Mouse (Mus musculus) midbrain, embryonic 13.5 days (tissue): ENCODE results near the gene Armcx3. TPM values are rescaled to one million over a fixed set of nuclear protein-coding genes. Genes with fewer than 3 reads are reported as not detected.
"Not testable (repeated sequence)": the region's sequence is repeated elsewhere in the genome, so short reads cannot be mapped to it uniquely, and the experiment has no call there.

Experiments
- ATAC-seq: fragments of 200-750 bp; cut with Nextera tagmentation; 2 replicates; pipeline ENCODE4 v1.8.0; 2017; ENCODE audit warnings: mild to moderate bottlenecking, moderate TSS enrichment, moderate library complexity
- H3K27ac ChIP-seq: fragments of 300-500 bp; sonication (generic); 2 replicates; pipeline ENCODE4 v1.5.1; 2015; ENCODE audit warnings: inconsistent platforms, mild to moderate bottlenecking, moderate library complexity
- H3K27me3 ChIP-seq: fragments of 300-500 bp; sonication (generic); 2 replicates; pipeline ENCODE4 v1.6.1; 2015; ENCODE audit warnings: mild to moderate bottlenecking, inconsistent platforms
- H3K36me3 ChIP-seq: fragments of 300-500 bp; sonication (generic); 2 replicates; pipeline ENCODE4 v1.6.1; 2015; ENCODE audit warnings: mild to moderate bottlenecking, inconsistent platforms
- H3K4me1 ChIP-seq: fragments of 300-500 bp; sonication (generic); replicated peaks from 2 replicates; pipeline ENCODE4 v1.6.1; 2015; ENCODE audit warnings: inconsistent platforms
- H3K4me2 ChIP-seq: fragments of 300-500 bp; sonication (generic); replicated peaks from 2 replicates; pipeline ENCODE4 v1.6.1; 2015; ENCODE audit warnings: moderate library complexity, mild to moderate bottlenecking, inconsistent platforms
- H3K4me3 ChIP-seq: fragments of 300-500 bp; sonication (generic); replicated peaks from 2 replicates; pipeline ENCODE4 v1.5.1; 2015; ENCODE audit warnings: mild to moderate bottlenecking, inconsistent platforms
- H3K9ac ChIP-seq: fragments of 300-500 bp; sonication (generic); replicated peaks from 2 replicates; pipeline ENCODE4 v1.6.1; 2015; ENCODE audit warnings: mild to moderate bottlenecking, inconsistent platforms
- H3K9me3 ChIP-seq: fragments of 300-500 bp; sonication (generic); 2 replicates; pipeline ENCODE4 v1.6.1; 2016; ENCODE audit warnings: mild to moderate bottlenecking, inconsistent platforms
- WGBS: fragments of 180-500 bp; shearing (Covaris S2); methylation state at CpG from one replicate; pipeline ENCODE4 v1.1.7; 2015; 5-methylcytosine and 5-hydroxymethylcytosine counted together
- microRNA-seq: library from miRNA; unstranded; fragments of <30 nt; microRNA quantifications from one replicate; pipeline ENCODE4, GENCODE M21; 2016
- polyA plus RNA-seq: library from polyadenylated mRNA; unstranded; fragments of >200 nt; fragmentation: Nextera tagmentation; extraction: Ambion mirVana; gene quantifications from 2 replicates; pipeline ENCODE4 v1.2.1, GENCODE M21; 2015

The Armcx3 gene
- polyA plus RNA-seq, 1 experiment from 2014 or later = 59.5 TPM

DNA sequence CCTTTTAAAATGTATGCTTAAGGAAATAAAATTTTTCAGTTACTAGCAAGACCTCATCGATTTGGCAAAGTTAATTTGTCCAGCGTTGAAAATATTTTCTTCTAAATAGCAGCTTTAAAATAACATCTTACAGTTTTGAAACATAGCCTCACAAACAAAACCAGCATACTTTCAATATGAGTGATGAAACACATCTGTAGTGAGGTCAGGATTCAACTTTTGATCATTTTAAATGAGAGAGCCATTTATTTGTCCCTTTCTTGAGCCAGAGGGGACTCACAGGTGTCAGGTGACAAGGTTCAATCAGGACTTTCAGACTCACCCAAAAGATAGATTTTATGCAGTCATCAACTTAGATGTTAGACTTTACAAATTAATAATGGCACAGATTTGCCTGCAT lies 4.5 kb upstream of the Armcx3 start:
- Histone ChIP-seq H3K36me3 (no peaks in the 10 kb centered on the region), H3K9ac (no peak overlapping the region), H3K4me2 (no peak overlapping the region), H3K27me3 (peaks cover 32% of the 10 kb centered on the region; the same call in 1 of the 2 replicates), H3K9me3 (no peaks in the 10 kb centered on the region), H3K4me1 (peaks cover 9% of the 10 kb centered on the region), H3K27ac (no peak overlapping the region), H3K4me3 (no peak overlapping the region)
- 53% methylated on average over 2 of the region's 2 CpGs for WGBS
- ATAC-seq = no peak

DNA sequence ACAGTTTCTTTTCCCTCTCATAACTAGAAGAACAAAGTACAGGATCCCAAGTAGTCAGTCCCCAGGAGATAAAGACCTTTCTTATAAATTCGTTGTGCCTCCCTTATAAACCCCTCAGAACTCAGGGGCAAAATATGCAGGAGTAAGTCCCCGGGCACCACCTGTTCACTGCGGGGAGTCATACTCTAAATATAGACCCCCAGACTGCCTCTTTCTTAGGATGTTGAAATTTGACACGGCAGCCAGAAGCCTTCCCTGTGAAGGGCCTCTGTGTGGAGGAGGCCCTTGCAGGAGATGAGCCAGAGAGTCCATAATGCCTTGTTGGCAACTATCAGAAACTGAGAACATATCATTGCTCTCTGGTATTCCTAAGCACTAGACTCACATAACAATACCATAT lies 3.8 kb upstream of the Armcx3 start:
- Histone ChIP-seq H3K36me3 (no peaks in the 10 kb centered on the region), H3K9me3 (no peaks in the 10 kb centered on the region), H3K4me3 (no peak overlapping the region), H3K27me3 (peaks cover 32% of the 10 kb centered on the region; the same call in 1 of the 2 replicates), H3K4me2 (no peak overlapping the region), H3K27ac (no peak overlapping the region), H3K9ac (no peak overlapping the region), H3K4me1 (peaks cover 10% of the 10 kb centered on the region)
- 26% methylated on average over 4 of the region's 4 CpGs for WGBS
- no peak for ATAC-seq

DNA sequence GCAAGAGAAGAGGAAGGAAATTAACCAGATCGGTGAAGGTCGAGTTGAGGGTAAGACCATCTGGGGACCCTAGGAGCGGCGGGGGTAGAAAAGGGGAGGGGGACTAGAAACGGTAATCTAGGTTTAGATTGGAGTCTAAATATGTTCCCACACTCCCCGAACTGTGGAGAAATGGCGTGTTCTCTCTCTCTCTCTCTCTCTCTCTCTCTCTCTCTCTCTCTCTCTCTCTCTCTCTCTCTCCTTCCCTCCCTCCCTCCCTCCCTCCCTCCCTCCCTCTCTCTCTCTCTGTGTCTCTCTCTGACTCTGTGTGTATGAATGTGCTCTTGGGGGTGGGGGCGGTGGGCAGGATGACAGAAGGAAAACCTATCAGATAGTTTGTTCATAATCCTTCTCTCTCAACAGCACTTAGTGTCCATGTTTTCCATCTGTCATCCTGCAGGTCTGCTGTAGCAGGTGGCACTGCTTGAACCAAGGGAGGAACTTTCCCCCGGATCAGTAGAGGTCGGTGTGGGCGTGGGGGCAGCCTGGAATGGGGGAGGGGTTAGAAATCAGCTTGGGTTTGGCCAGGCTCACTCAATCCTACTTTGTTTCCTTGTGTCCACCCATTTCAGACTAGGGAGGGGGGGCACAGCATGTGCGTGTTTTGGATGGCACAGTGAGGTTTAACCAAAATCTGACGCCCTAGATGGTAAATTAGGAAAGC lies 1.0 kb downstream of the Armcx3 start:
- peaks cover 7% of the 10 kb centered on the region for H3K4me1 ChIP-seq
- H3K9me3 ChIP-seq = no peaks in the 10 kb centered on the region
- H3K4me2 ChIP-seq = peak overlapping the region; percentile 55
- no peaks in the 10 kb centered on the region for H3K36me3 ChIP-seq
- ATAC-seq = peak; percentile 62
- WGBS = 28% methylated on average over 13 of the region's 13 CpGs
- H3K9ac ChIP-seq = peak overlapping the region; percentile 76
- H3K27me3 ChIP-seq = peaks cover 17% of the 10 kb centered on the region; the same call in 1 of the 2 replicates
- H3K27ac ChIP-seq = peak overlapping the region; percentile 76
- H3K4me3 ChIP-seq = peak overlapping the region; percentile 59

DNA sequence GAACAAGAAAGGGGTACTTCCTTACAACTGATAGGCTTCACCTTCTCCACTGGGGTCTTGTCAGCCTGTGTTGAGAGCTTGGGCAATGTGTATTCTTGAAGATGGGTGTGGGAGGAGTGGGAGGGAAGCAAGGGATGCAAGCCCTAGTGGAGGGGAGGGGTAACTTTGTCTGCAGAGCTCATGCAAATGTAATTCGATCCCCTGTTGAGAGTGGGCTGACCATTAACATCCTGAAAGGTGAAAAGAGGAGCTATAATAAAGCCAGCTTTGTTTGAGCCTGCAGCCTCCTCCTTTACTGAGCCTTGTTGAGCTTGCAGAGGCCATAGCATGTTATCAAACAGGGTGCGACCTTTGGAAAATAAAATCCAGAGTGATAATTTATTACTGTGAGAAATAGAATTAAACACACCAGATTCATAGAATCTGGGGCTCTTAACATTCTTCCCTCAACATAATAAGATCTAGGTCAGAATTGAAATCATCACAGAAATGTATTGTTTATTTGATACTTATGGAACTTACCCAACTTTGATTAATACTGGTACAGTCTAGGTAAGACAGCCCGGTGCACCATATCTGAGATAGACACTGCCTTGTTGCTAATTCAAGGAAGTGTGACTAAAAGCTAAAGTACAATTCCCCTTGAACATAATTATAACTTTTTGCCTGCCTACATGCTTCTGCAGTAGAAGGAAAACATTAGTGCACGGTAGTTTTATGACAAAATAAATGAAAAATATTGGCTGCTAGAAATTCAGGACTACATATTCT lies 7.2 kb downstream of the Armcx3 start:
- H3K36me3 ChIP-seq, H3K4me1 ChIP-seq, H3K27me3 ChIP-seq, ATAC-seq, H3K4me2 ChIP-seq, H3K27ac ChIP-seq, H3K9ac ChIP-seq, H3K4me3 ChIP-seq, H3K9me3 ChIP-seq: not testable (repeated sequence)
- 51% methylated on average over 3 of the region's 4 CpGs for WGBS

DNA sequence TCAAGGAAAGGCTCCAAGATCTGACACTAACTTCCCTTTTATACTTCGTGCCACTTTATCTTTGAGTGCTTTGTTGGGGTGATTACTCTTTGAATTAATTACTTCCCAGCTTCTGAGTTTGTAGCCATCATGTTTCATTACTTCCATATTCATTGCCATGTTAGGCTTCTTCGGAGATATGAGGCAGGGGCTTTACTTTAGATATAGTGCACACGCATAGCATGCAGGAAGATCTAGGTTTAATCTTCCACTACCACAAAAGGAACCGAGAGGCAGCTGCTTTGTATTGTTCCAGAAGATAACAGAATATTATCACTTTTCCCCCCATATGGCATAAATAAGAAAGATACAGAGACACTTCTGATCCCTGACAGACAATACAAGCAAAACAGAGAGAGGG lies 31.3 kb downstream of the Armcx3 start:
- 82% methylated on average over 4 of the region's 4 CpGs for WGBS
- Histone ChIP-seq H3K27me3 (peaks cover 13% of the 10 kb centered on the region; the same call in 1 of the 2 replicates), H3K4me3 (no peak overlapping the region), H3K4me1 (no peaks in the 10 kb centered on the region), H3K27ac (no peak overlapping the region), H3K4me2 (no peak overlapping the region), H3K36me3 (no peaks in the 10 kb centered on the region), H3K9me3 (no peaks in the 10 kb centered on the region), H3K9ac (no peak overlapping the region)
- no peak for ATAC-seq

DNA sequence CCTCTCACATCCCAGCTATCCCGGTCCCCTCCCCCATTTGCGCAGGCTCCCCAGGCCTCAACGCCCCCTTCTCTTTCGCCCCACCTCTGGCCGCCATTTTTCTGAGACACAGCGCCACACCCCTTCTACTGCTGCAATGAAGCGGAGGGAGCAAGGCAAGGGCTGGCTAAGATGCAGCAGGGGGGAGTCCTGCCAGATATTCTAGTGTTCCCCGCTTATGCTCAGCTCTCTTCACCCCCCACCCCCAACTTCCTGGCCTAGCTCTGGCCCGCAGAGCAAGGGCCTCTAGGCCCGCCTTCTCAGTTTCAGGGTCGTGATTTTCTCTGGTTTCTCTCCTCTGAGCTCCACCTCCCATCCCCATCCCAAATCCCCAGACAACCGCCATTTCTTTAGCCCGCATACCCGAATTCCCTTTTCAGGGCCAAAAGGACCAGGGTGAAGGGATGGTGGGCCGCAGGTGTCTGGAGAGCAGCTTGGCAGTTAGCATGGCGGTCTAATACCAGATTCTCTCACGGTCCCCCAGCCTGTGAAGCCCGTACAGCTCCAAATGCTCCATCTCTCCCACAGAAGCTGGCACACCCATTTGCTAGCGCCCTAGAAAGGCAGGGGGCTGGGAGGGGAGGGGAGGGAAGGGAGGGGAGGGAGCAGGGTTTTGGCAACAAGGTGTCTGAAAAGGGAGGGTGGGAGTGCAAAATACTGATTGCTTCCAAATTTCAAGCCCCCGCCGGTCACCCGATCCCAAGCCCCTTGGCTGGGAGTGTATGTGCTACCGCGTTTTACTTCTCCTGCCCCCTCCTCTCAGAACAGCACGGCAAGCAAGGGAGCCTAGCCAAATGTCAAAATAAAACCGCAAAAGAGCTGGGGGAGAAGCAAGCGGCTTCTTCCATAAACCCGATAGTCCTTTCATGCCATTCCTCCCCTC lies 51.7 kb downstream of the Armcx3 start:
- WGBS = 20% methylated on average over 28 of the region's 28 CpGs
- peaks cover 19% of the 10 kb centered on the region for H3K4me1 ChIP-seq
- H3K9me3 ChIP-seq = no peaks in the 10 kb centered on the region
- H3K4me2 ChIP-seq = peak overlapping the region; percentile 63
- H3K27ac ChIP-seq = peak overlapping the region; percentile 90
- peak overlapping the region; percentile 78 for H3K9ac ChIP-seq
- peaks cover 18% of the 10 kb centered on the region for H3K36me3 ChIP-seq
- peak; percentile 78 for ATAC-seq
- peak overlapping the region; percentile 64 for H3K4me3 ChIP-seq
- H3K27me3 ChIP-seq = peaks cover 32% of the 10 kb centered on the region; the same call in 1 of the 2 replicates

DNA sequence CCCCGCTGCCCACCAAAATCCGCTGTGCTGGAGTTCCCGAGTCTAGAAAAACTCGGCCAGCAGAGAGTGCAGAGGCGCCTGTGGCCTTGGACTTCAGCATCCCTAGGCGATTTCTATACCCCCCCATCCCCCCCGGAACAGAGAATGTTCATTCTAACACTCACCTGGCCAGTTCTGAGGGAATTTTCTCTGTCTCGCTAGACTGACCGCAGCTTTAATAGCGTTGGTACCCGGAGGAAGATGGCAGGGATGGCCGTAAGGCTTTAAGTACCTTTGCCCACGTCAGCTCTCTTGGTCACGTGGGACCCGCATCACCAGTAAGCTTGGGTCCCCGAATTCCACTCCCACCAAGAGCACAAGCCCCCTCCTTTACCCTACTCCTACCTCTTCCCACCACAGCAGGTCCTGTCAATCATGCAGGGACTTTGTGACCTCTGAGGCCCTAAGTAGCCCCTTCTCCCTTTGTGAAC lies 52.4 kb downstream of the Armcx3 start, which contains the start of gene Armcx2:
Armcx2 (minus strand) TSS at position 467 of the 470 bp plus-strand sequence.
- ATAC-seq = peak; percentile 90
- WGBS = 16% methylated on average over 16 of the region's 16 CpGs

More for the DNA sequence above, 52.4 kb downstream of the Armcx3 start, which contains the start of gene Armcx2:
- H3K4me2 ChIP-seq = peak within 1 kb of the TSS; percentile 63
- H3K9me3 ChIP-seq = no peaks in the 10 kb centered on the region
- H3K36me3 ChIP-seq = peaks cover 18% of the 10 kb centered on the region
- peak within 1 kb of the TSS; percentile 64 for H3K4me3 ChIP-seq
- peaks cover 19% of the 10 kb centered on the region for H3K4me1 ChIP-seq
- H3K9ac ChIP-seq = peak within 1 kb of the TSS; percentile 78
- peak within 1 kb of the TSS; percentile 90 for H3K27ac ChIP-seq
- H3K27me3 ChIP-seq = peaks cover 32% of the 10 kb centered on the region; the same call in 1 of the 2 replicates

Small RNA genes lying within 50 kb of the gene (microRNA-seq; reads per million reads assigned to microRNA genes)
- gene Mir7093 = not detected

Other genes with a start within 250 kb of the Armcx3 start
- gene Timm8a1, start 214.7 kb upstream of the Armcx3 start, polyA plus RNA-seq = 40.0 and 40.5 TPM in 2 replicates
- 0.58 and 0.82 TPM in 2 replicates for gene Btk, start 173.0 kb upstream of the Armcx3 start, polyA plus RNA-seq
- gene Rpl36a, start 170.9 kb upstream of the Armcx3 start, polyA plus RNA-seq = 211 and 233 TPM in 2 replicates
- 4.1 and 4.7 TPM in 2 replicates for gene Gla, start 155.5 kb upstream of the Armcx3 start, polyA plus RNA-seq
- 184 and 186 TPM in 2 replicates for gene Hnrnph2, start 155.4 kb upstream of the Armcx3 start, polyA plus RNA-seq
- 8.7 and 9.6 TPM in 2 replicates for gene Armcx4, start 70.1 kb upstream of the Armcx3 start, polyA plus RNA-seq
- 80.5 and 86.8 TPM in 2 replicates for gene Armcx1, start 38.6 kb upstream of the Armcx3 start, polyA plus RNA-seq
- 40.2 and 42.3 TPM in 2 replicates for gene Armcx6, start 5.2 kb upstream of the Armcx3 start, polyA plus RNA-seq
- 99.5 and 100.0 TPM in 2 replicates for gene Armcx2, start 52.6 kb downstream of the Armcx3 start, polyA plus RNA-seq
- gene Nxf2, start 208.2 kb downstream of the Armcx3 start, polyA plus RNA-seq = 0.15 and 0.39 TPM in 2 replicates